Mouse (Mus musculus) MN1 (cell line): ENCODE data around the gene Ubxn6.

Experiments used
- DNase-seq: peaks from one replicate; pipeline ENCODE4 v3.0.0-alpha.2; 2016; ENCODE audit warnings: low spot score

The Ubxn6 gene

GRCm38 (mm10) chr17:56024931-56025330, 49.9 kb downstream of the Ubxn6 start:
- no peak for DNase-seq

GRCm38 (mm10) chr17:56024476-56024875, 50.4 kb downstream of the Ubxn6 start:
- DNase-seq: no peak

GRCm38 (mm10) chr17:56023386-56023785, 51.4 kb downstream of the Ubxn6 start:
- DNase-seq: no peak

- DNase-seq: no peak
These were observed 51.9 kb downstream of the Ubxn6 start for GRCm38 (mm10) chr17:56022989-56023290.

GRCm38 (mm10) chr17:56022131-56022988, 52.5 kb downstream of the Ubxn6 start:
- DNase-seq: no peak

- DNase-seq: no peak
These were observed 53.5 kb downstream of the Ubxn6 start for GRCm38 (mm10) chr17:56021161-56021910.

- DNase-seq: no peak
These were observed 54.3 kb downstream of the Ubxn6 start for GRCm38 (mm10) chr17:56020400-56021084.

GRCm38 (mm10) chr17:56018347-56019131, 56.3 kb downstream of the Ubxn6 start:
- DNase-seq: peak; percentile 59

- DNase-seq: no peak
These were observed 57.0 kb downstream of the Ubxn6 start for GRCm38 (mm10) chr17:56017848-56018247.
